Mouse (Mus musculus) CH12.LX (cell line): ENCODE data around the gene Clock. TPM values are rescaled to one million over a fixed set of nuclear protein-coding genes. Genes with fewer than 3 reads are reported as not detected.

Source experiments
- DNase-seq: peaks from one replicate; pipeline ENCODE4 v3.0.0-alpha.2; 2013; ENCODE audit errors: extremely low read depth
- H3K27ac ChIP-seq: 2 replicates; pipeline ENCODE4 v1.5.1; 2012; ENCODE audit warnings: low read depth, mild to moderate bottlenecking, control low read depth, moderate library complexity; ENCODE audit not compliant: insufficient read depth
- H3K27me3 ChIP-seq: replicated peaks from 2 replicates; pipeline ENCODE3; 2012; ENCODE audit warnings: inconsistent platforms
- H3K36me3 ChIP-seq, 2 experiments: replicated peaks in 1 of 2; 2 replicates each; pipeline versions ENCODE3 to v1.6.1; 2012; ENCODE audit warnings: inconsistent platforms in 1 of 2, low read length in 1 of 2, mild to moderate bottlenecking in 1 of 2, mixed read lengths in 1 of 2, moderate library complexity in 1 of 2; ENCODE audit not compliant: control insufficient read depth in 1 of 2, insufficient read depth in 1 of 2
- H3K4me1 ChIP-seq, 2 experiments: 2 replicates each; pipeline ENCODE4 v1.6.1; 2012; ENCODE audit warnings: inconsistent platforms in 1 of 2, moderate library complexity in 1 of 2; ENCODE audit not compliant: insufficient read depth in 2 of 2, control insufficient read depth in 1 of 2
- H3K4me2 ChIP-seq: 2 replicates; pipeline ENCODE4 v1.6.1; 2012; ENCODE audit warnings: low read depth, mild to moderate bottlenecking, control low read depth; ENCODE audit not compliant: poor library complexity, insufficient read depth, severe bottlenecking
- H3K4me3 ChIP-seq, 3 experiments: fragments of 150-350 bp in 1 of 3; sonication (generic) in 1 of 3; replicated peaks in 1 of 3; 2 replicates each; pipeline versions ENCODE3 to v1.5.1; 2011 to 2012; ENCODE audit warnings: low read depth in 2 of 3, low read length in 2 of 3, mild to moderate bottlenecking in 2 of 3, moderate library complexity in 2 of 3, control low read depth in 1 of 3, improper control_type of control experiment in 1 of 3, inconsistent platforms in 1 of 3, mixed read lengths in 1 of 3; ENCODE audit not compliant: poor library complexity in 1 of 3
- H3K79me2 ChIP-seq: replicated peaks from 2 replicates; pipeline ENCODE4 v1.6.1; 2012; ENCODE audit warnings: mild to moderate bottlenecking, moderate library complexity; ENCODE audit not compliant: control insufficient read depth, poor library complexity, insufficient read depth, severe bottlenecking; ENCODE audit errors: extremely low read depth
- H3K9ac ChIP-seq: 2 replicates; pipeline ENCODE4 v1.6.1; 2012; ENCODE audit warnings: low read depth, mild to moderate bottlenecking, control low read depth, moderate library complexity; ENCODE audit not compliant: insufficient read depth
- H3K9me3 ChIP-seq: replicated peaks from 2 replicates; pipeline ENCODE3; 2012; ENCODE audit warnings: low read length, inconsistent platforms, mixed read lengths
- BHLHE40 ChIP-seq: IDR thresholded peaks from 2 replicates; pipeline ENCODE4 v1.6.1; 2011; ENCODE audit warnings: mild to moderate bottlenecking, low read depth, low read length, improper control_type of control experiment
- CHD2 ChIP-seq: IDR thresholded peaks from 2 replicates; pipeline ENCODE4 v1.6.1; 2011; ENCODE audit warnings: low read length, improper control_type of control experiment
- CTCF ChIP-seq, 2 experiments: IDR thresholded peaks in 1 of 2; conservative IDR thresholded peaks in 1 of 2; 2 replicates each; pipeline ENCODE4 v1.5.1; 2011 to 2012; ENCODE audit warnings: low read depth in 2 of 2, low read length in 2 of 2, improper control_type of control experiment in 1 of 2, inconsistent platforms in 1 of 2, mild to moderate bottlenecking in 1 of 2, moderate library complexity in 1 of 2
- E2F4 ChIP-seq: IDR thresholded peaks from 2 replicates; pipeline ENCODE4 v1.6.1; 2011; ENCODE audit warnings: low read depth, low read length, improper control_type of control experiment; ENCODE audit not compliant: insufficient replicate concordance
- ELF1 ChIP-seq: IDR thresholded peaks from 2 replicates; pipeline ENCODE4 v1.6.1; 2014; ENCODE audit warnings: low read depth, mild to moderate bottlenecking, inconsistent platforms, low read length, improper control_type of control experiment
- EP300 ChIP-seq: IDR thresholded peaks from 2 replicates; pipeline ENCODE4 v1.6.1; 2011; ENCODE audit warnings: low read length, improper control_type of control experiment
- ETS1 ChIP-seq: conservative IDR thresholded peaks from 2 replicates; pipeline ENCODE4 v1.6.1; 2012; ENCODE audit warnings: low read depth, mild to moderate bottlenecking, inconsistent platforms, low read length, improper control_type of control experiment, moderate library complexity
- HCFC1 ChIP-seq: IDR thresholded peaks from 2 replicates; pipeline ENCODE4 v1.6.1; 2012; ENCODE audit warnings: low read depth, mild to moderate bottlenecking, inconsistent platforms, low read length, improper control_type of control experiment
- IRF4 ChIP-seq: IDR thresholded peaks from 2 replicates; pipeline ENCODE4 v1.6.1; 2014; ENCODE audit warnings: low read depth, mild to moderate bottlenecking, inconsistent platforms, low read length, improper control_type of control experiment
- JUN ChIP-seq: IDR thresholded peaks from 2 replicates; pipeline ENCODE4 v1.6.1; 2011; ENCODE audit warnings: low read depth, mild to moderate bottlenecking, low read length, improper control_type of control experiment, moderate library complexity; ENCODE audit not compliant: insufficient read depth
- KAT2A ChIP-seq: IDR thresholded peaks from 2 replicates; pipeline ENCODE4 v1.6.1; 2012; ENCODE audit warnings: low read length, improper control_type of control experiment, inconsistent platforms; ENCODE audit not compliant: insufficient replicate concordance
- MAFK ChIP-seq: IDR thresholded peaks from 2 replicates; pipeline ENCODE4 v1.6.1; 2011; ENCODE audit warnings: low read length, improper control_type of control experiment; ENCODE audit not compliant: insufficient replicate concordance
- MAX ChIP-seq: IDR thresholded peaks from 2 replicates; pipeline ENCODE4 v1.6.1; 2011; ENCODE audit warnings: low read length, improper control_type of control experiment
- MAZ ChIP-seq: IDR thresholded peaks from 2 replicates; pipeline ENCODE4 v1.6.1; 2012; ENCODE audit warnings: low read depth, mild to moderate bottlenecking, inconsistent platforms, low read length, improper control_type of control experiment, moderate library complexity
- MEF2A ChIP-seq: IDR thresholded peaks from 2 replicates; pipeline ENCODE4 v1.6.1; 2014; ENCODE audit warnings: low read depth, mild to moderate bottlenecking, inconsistent platforms, low read length, improper control_type of control experiment, borderline replicate concordance
- MXI1 ChIP-seq: IDR thresholded peaks from 2 replicates; pipeline ENCODE4 v1.6.1; 2011; ENCODE audit warnings: mild to moderate bottlenecking, low read depth, low read length, improper control_type of control experiment
- MYC ChIP-seq: IDR thresholded peaks from 2 replicates; pipeline ENCODE4 v1.6.1; 2011; ENCODE audit warnings: low read depth, mild to moderate bottlenecking, improper control_type of control experiment, low read length
- NELFE ChIP-seq: IDR thresholded peaks from 2 replicates; pipeline ENCODE4 v1.6.1; 2011; ENCODE audit warnings: low read depth, low read length, improper control_type of control experiment
- NRF1 ChIP-seq: IDR thresholded peaks from 2 replicates; pipeline ENCODE4 v1.6.1; 2014; ENCODE audit warnings: low read depth, mild to moderate bottlenecking, inconsistent platforms, low read length, improper control_type of control experiment, moderate library complexity
- PAX5 ChIP-seq: IDR thresholded peaks from 2 replicates; pipeline ENCODE4 v1.6.1; 2012; ENCODE audit warnings: low read length, inconsistent platforms, mixed read lengths
- POLR2A ChIP-seq: IDR thresholded peaks from 2 replicates; pipeline ENCODE4 v1.6.1; 2011; ENCODE audit warnings: low read depth, mild to moderate bottlenecking, improper control_type of control experiment, low read length
- RAD21 ChIP-seq: IDR thresholded peaks from 2 replicates; pipeline ENCODE4 v1.6.1; 2011; ENCODE audit warnings: low read depth, mild to moderate bottlenecking, low read length, improper control_type of control experiment, moderate library complexity
- SIN3A ChIP-seq: IDR thresholded peaks from 2 replicates; pipeline ENCODE4 v1.6.1; 2012; ENCODE audit warnings: low read length, improper control_type of control experiment, inconsistent platforms
- TBP ChIP-seq: conservative IDR thresholded peaks from 2 replicates; pipeline ENCODE4 v1.6.1; 2011; ENCODE audit warnings: low read depth, low read length, improper control_type of control experiment
- TCF12 ChIP-seq: IDR thresholded peaks from 2 replicates; pipeline ENCODE4 v1.6.1; 2014; ENCODE audit warnings: low read depth, mild to moderate bottlenecking, inconsistent platforms, low read length, improper control_type of control experiment
- USF1 ChIP-seq: IDR thresholded peaks from 2 replicates; pipeline ENCODE4 v1.6.1; 2014; ENCODE audit warnings: low read depth, mild to moderate bottlenecking, inconsistent platforms, low read length, improper control_type of control experiment
- USF2 ChIP-seq: conservative IDR thresholded peaks from 2 replicates; pipeline ENCODE4 v1.6.1; 2011; ENCODE audit warnings: low read depth, low read length, improper control_type of control experiment
- ZKSCAN1 ChIP-seq: IDR thresholded peaks from 2 replicates; pipeline ENCODE4 v1.6.1; 2012; ENCODE audit warnings: low read depth, inconsistent platforms, low read length, improper control_type of control experiment, borderline replicate concordance
- ZMIZ1 ChIP-seq: IDR thresholded peaks from 2 replicates; pipeline ENCODE4 v1.6.1; 2012; ENCODE audit warnings: low read depth, mild to moderate bottlenecking, inconsistent platforms, low read length, improper control_type of control experiment
- ZNF384 ChIP-seq: IDR thresholded peaks from 2 replicates; pipeline ENCODE4 v1.6.1; 2012; ENCODE audit warnings: low read depth, low read length, improper control_type of control experiment, inconsistent platforms
- dilution Hi-C: fragments of 300-500 bp; cut with MboI; formaldehyde crosslinking; loops from 2 replicates; pipeline ENCODE4 v1.14.3; 2020; ENCODE audit warnings: low sequenced_read_pairs; ENCODE audit not compliant: extremely low pct_unique_long_range_greater_than_20kb, extremely low pct_ligation_motif_present
- in situ Hi-C: fragments of 300-500 bp; cut with MboI; formaldehyde crosslinking; loops from 3 replicates; pipeline ENCODE4 v1.14.3; 2019; ENCODE audit warnings: low sequenced_read_pairs, low pct_ligation_motif_present, low pct_unique_long_range_greater_than_20kb, mixed read lengths
- polyA plus RNA-seq: library from polyadenylated mRNA; unstranded; fragments of >175 nt; gene quantifications from 2 replicates; pipeline ENCODE4 v1.2.1, GENCODE M21; 2012; ENCODE audit warnings: low read depth; ENCODE audit not compliant: insufficient read length
- total RNA-seq, 2 experiments: library from RNA; depleted of rRNA; stranded (reverse); fragments of 300-350 nt in 1 of 2; fragments of >200 nt in 1 of 2; gene quantifications; 2 replicates each; pipeline ENCODE4 v1.2.3; 2012 to 2014

Clock gene
- total and polyA plus RNA-seq, 3 experiments = 3.2 to 8.0 (median 4.5) TPM

GRCm38 (mm10) chr5:76205886-76206285 lies 98.7 kb downstream of the Clock start:
- peaks cover 49 to 87% of the 10 kb centered on the region in 2 experiments for H3K36me3 ChIP-seq
- in situ Hi-C loops (no loop called here), dilution Hi-C loops (no loop called here)

DNA sequence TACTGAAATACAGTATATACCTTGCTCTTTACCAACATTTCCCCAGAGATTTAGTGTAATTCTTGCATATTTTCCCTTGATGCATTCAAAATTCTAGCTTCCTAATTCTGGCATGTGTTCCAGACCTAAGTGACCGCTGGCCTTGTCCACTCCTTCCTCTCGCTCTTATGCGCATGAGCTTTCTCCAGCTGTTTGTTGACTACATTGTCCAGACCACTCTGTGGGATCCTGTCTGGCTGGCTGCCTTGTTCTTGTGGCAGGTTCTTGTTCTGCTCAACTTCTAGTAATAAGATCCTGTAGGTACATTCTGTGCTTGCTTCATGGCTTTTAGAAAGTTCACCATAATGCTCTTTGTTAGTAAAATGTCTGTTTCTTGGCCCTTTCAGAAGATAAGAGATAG lies 101.4 kb downstream of the Clock start:
- Histone ChIP-seq H3K9ac (no peak overlapping the region), H3K9me3 (no peaks in the 10 kb centered on the region), H3K27me3 (no peaks in the 10 kb centered on the region), H3K4me3 (no peak overlapping the region), H3K79me2 (no peaks in the 10 kb centered on the region), H3K4me1 (no peaks in the 10 kb centered on the region), H3K4me2 (no peak overlapping the region), H3K27ac (no peak overlapping the region), H3K36me3 (peaks cover 50 to 81% of the 10 kb centered on the region in 2 experiments)
- no peak for TF ChIP-seq MYC
- no peak for TF ChIP-seq HCFC1
- TF ChIP-seq ZNF384 = no peak
- TF ChIP-seq IRF4 = no peak
- no peak for TF ChIP-seq EP300
- no peak for TF ChIP-seq RAD21
- no peak for TF ChIP-seq MXI1
- TF ChIP-seq BHLHE40 = no peak
- TF ChIP-seq MAX = no peak
- no peak for TF ChIP-seq MAFK
- no peak for TF ChIP-seq JUN
- no peak for TF ChIP-seq CTCF (conservative IDR thresholded peaks at IDR 0.05 in 1 of 2, IDR thresholded peaks at IDR 0.05 in 1 of 2; ENCODE audit: low read depth in 2 of 2, low read length in 2 of 2)
- TF ChIP-seq USF2 = no peak
- TF ChIP-seq KAT2A = no peak
- no peak for TF ChIP-seq ELF1
- TF ChIP-seq MAZ = no peak
- no peak for TF ChIP-seq CHD2
- no peak for TF ChIP-seq USF1
- no peak for TF ChIP-seq ETS1
- TF ChIP-seq NELFE = no peak
- no peak for DNase-seq
- in situ Hi-C loops = no loop called here
- dilution Hi-C loops = no loop called here

More at GRCm38 (mm10) chr5:76205886-76206285, 98.7 kb downstream of the Clock start:
- no peak overlapping the region for H3K4me2 ChIP-seq
- H3K4me3 ChIP-seq = no peak overlapping the region
- no peak overlapping the region for H3K9ac ChIP-seq
- no peaks in the 10 kb centered on the region for H3K9me3 ChIP-seq
- H3K27ac ChIP-seq = no peak overlapping the region
- TF ChIP-seq SIN3A (no peak), ETS1 (no peak), TBP (no peak), CHD2 (no peak), MAZ (no peak), POLR2A (no peak), ZMIZ1 (no peak), TCF12 (no peak), MEF2A (no peak), ZNF384 (no peak), MXI1 (no peak), ZKSCAN1 (no peak), E2F4 (no peak), JUN (no peak), NELFE (no peak), NRF1 (no peak), IRF4 (no peak), PAX5 (no peak)
- no peaks in the 10 kb centered on the region for H3K79me2 ChIP-seq
- H3K27me3 ChIP-seq = no peaks in the 10 kb centered on the region
- H3K4me1 ChIP-seq = no peaks in the 10 kb centered on the region
- no peak for DNase-seq
